Mouse (Mus musculus) adrenal gland, postnatal 10 days (tissue): ENCODE data around the gene Lipm. TPM values are rescaled to one million over a fixed set of nuclear protein-coding genes. Genes with fewer than 3 reads are reported as not detected.

ENCODE experiments used
- DNase-seq: peaks from one replicate; pipeline ENCODE4 v3.0.0; 2021; ENCODE audit warnings: mixed read lengths
- microRNA-seq: library from miRNA; unstranded; fragments of <30 nt; microRNA quantifications from one replicate; pipeline ENCODE4 v1.2.0, GENCODE M21; 2021
- total RNA-seq, 2 experiments: library from RNA; stranded (reverse); gene quantifications; 2 replicates each; pipeline ENCODE4 v1.2.3; 2021

The Lipm gene
- total RNA-seq, 2 experiments from 2014 or later = not detected

GRCm38 (mm10) chr19:34165891-34166290 is 65.2 kb downstream of the Lipm start, which contains the start of gene Ankrd22:
TSS of gene Ankrd22 (minus strand) at chr19:34166053.
- DNase-seq = no peak

- no peak for DNase-seq
Measured at GRCm38 (mm10) chr19:34166386-34166785, 65.7 kb downstream of the Lipm start.

- no peak for DNase-seq
Measured at GRCm38 (mm10) chr19:34167896-34168661, 67.3 kb downstream of the Lipm start.

- no peak for DNase-seq
Measured at GRCm38 (mm10) chr19:34169121-34169520, 68.4 kb downstream of the Lipm start.

GRCm38 (mm10) chr19:34171167-34171566 is 70.4 kb downstream of the Lipm start:
- DNase-seq = no peak

Small RNA genes within 50 kb of the gene (microRNA-seq; reads per million reads assigned to microRNA genes)
- not detected for gene Gm23334

Other genes starting within 250 kb of the Lipm start
- not detected for gene Lipf, start 139.7 kb upstream of the Lipm start, total RNA-seq
- gene Lipk, start 92.6 kb upstream of the Lipm start, total RNA-seq = under 1 TPM; 0.21 to 0.36 TPM
- not detected for gene Lipn, start 33.6 kb upstream of the Lipm start, total RNA-seq
- gene Ankrd22, start 65.1 kb downstream of the Lipm start, total RNA-seq = under 1 TPM in 1 of 2 experiments, not detected in 1; 0.12 TPM
- gene Stambpl1, start 91.3 kb downstream of the Lipm start, total RNA-seq = 1 to 10 TPM; 4.8 to 6.6 TPM
- gene Acta2, start 154.7 kb downstream of the Lipm start, total RNA-seq = 100 to 1,000 TPM in 1 of 2 experiments, 10 to 100 TPM in 1; 69.7 to 135 TPM
- gene Fas, start 189.7 kb downstream of the Lipm start, total RNA-seq = 10 to 100 TPM; 12.1 to 18.2 TPM